Mouse (Mus musculus): ENCODE results near the gene Mfap1a.

Gene Mfap1a

GRCm38 (mm10) chr2:121442259-121443067, 64.0 kb downstream of the Mfap1a start:
- DNase-seq (ENCODE audit: low read depth, low spot score), result no peak

All from telencephalon, adult 2 months (tissue).